Mouse (Mus musculus): ENCODE data around the gene Stk16. TPM values are rescaled to one million over a fixed set of nuclear protein-coding genes. Genes with fewer than 3 reads are reported as not detected.
A peak's percentile ranks its signal among the peaks of the same experiment; 100 is the strongest.

Stk16 gene
- polyA plus RNA-seq, 1 experiment = 193 TPM

- Histone ChIP-seq H3K36me3 (ENCODE audit: control insufficient read depth, insufficient read depth, low read length) (peaks cover 17% of the 10 kb centered on the region), H3K27me3 (ENCODE audit: control insufficient read depth, insufficient read depth, low read length) (no peaks in the 10 kb centered on the region), H3K27ac (ENCODE audit: insufficient read depth, low read depth, low read length) (peak within 1 kb of the TSS; percentile 91), H3K4me1 (ENCODE audit: control insufficient read depth, insufficient read depth, insufficient read length, low read length) (peaks cover 8% of the 10 kb centered on the region; the same call in 1 of the 2 replicates), H3K4me3 (ENCODE audit: low read depth, low read length) (peak within 1 kb of the TSS; percentile 99)
- TF ChIP-seq POLR2A (IDR thresholded peaks at IDR 0.05; ENCODE audit: low read depth, low read length) (peak; percentile 72), CTCF (IDR thresholded peaks at IDR 0.05; ENCODE audit: extremely low read depth, insufficient read length, insufficient replicate concordance, low read depth, low read length) (no peak)
- WGBS = under 1% methylated on average over 63 of the region's 64 CpGs
Measured at GRCm38 (mm10) chr1:75236117-75237050, 25.7 kb downstream of the Stk16 start, which contains the start of gene Dnajb2. Dnajb2 (plus strand) TSS chr1:75236406.

- TF ChIP-seq CTCF (IDR thresholded peaks at IDR 0.05; ENCODE audit: extremely low read depth, insufficient read length, insufficient replicate concordance, low read depth, low read length) (no peak), POLR2A (IDR thresholded peaks at IDR 0.05; ENCODE audit: low read depth, low read length) (no peak)
- Histone ChIP-seq H3K4me1 (ENCODE audit: control insufficient read depth, insufficient read depth, insufficient read length, low read length) (peaks cover 5% of the 10 kb centered on the region; the same call in 1 of the 2 replicates), H3K36me3 (ENCODE audit: control insufficient read depth, insufficient read depth, low read length) (peaks cover 25% of the 10 kb centered on the region), H3K27ac (ENCODE audit: insufficient read depth, low read depth, low read length) (no peak overlapping the region), H3K4me3 (ENCODE audit: low read depth, low read length) (no peak overlapping the region), H3K27me3 (ENCODE audit: control insufficient read depth, insufficient read depth, low read length) (no peaks in the 10 kb centered on the region)
- WGBS = 90% methylated on average over 10 of the region's 10 CpGs
Measured at GRCm38 (mm10) chr1:75239591-75239990, 29.0 kb downstream of the Stk16 start.

DNA sequence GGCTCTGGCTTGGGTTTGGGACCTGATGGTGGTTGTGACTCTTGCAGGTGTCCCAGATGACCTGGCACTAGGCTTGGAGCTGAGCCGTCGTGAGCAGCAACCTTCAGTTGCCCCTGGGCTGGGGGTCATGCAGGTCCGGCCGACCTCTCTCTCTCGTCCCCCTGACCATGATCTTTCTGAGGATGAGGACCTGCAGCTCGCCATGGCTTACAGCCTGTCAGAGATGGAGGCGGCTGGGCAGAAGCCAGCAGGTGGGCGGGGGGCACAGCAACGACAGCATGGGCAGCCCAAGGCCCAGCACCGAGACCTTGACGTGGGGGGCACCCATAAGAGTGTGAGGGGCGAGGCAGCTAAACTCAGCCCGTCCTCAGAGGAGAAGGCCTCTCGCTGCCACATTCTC is 32.8 kb downstream of the Stk16 start:
- Histone ChIP-seq H3K27me3 (ENCODE audit: control insufficient read depth, insufficient read depth, low read length) (no peaks in the 10 kb centered on the region), H3K4me1 (ENCODE audit: control insufficient read depth, insufficient read depth, insufficient read length, low read length) (0 out of 2 replicates have a peak, but pooled peaks cover 2% of the 10 kb centered on the region), H3K36me3 (ENCODE audit: control insufficient read depth, insufficient read depth, low read length) (peaks cover 25% of the 10 kb centered on the region), H3K4me3 (ENCODE audit: low read depth, low read length) (no peak overlapping the region), H3K27ac (ENCODE audit: insufficient read depth, low read depth, low read length) (no peak overlapping the region)
- TF ChIP-seq CTCF (IDR thresholded peaks at IDR 0.05; ENCODE audit: extremely low read depth, insufficient read length, insufficient replicate concordance, low read depth, low read length) = no peak
- 95% methylated on average over 14 of the region's 14 CpGs for WGBS

- no peak for TF ChIP-seq POLR2A (IDR thresholded peaks at IDR 0.05; ENCODE audit: low read depth, low read length)
- TF ChIP-seq CTCF (IDR thresholded peaks at IDR 0.05; ENCODE audit: extremely low read depth, insufficient read length, insufficient replicate concordance, low read depth, low read length) = no peak
- Histone ChIP-seq H3K27me3 (ENCODE audit: control insufficient read depth, insufficient read depth, low read length) (no peaks in the 10 kb centered on the region), H3K36me3 (ENCODE audit: control insufficient read depth, insufficient read depth, low read length) (peaks cover 25% of the 10 kb centered on the region), H3K4me1 (ENCODE audit: control insufficient read depth, insufficient read depth, insufficient read length, low read length) (0 out of 2 replicates have a peak, but pooled peaks cover 5% of the 10 kb centered on the region), H3K27ac (ENCODE audit: insufficient read depth, low read depth, low read length) (no peak overlapping the region), H3K4me3 (ENCODE audit: low read depth, low read length) (no peak overlapping the region)
- 93% methylated on average over 12 of the region's 12 CpGs for WGBS
Measured at GRCm38 (mm10) chr1:75244175-75244826, 33.7 kb downstream of the Stk16 start.

DNA sequence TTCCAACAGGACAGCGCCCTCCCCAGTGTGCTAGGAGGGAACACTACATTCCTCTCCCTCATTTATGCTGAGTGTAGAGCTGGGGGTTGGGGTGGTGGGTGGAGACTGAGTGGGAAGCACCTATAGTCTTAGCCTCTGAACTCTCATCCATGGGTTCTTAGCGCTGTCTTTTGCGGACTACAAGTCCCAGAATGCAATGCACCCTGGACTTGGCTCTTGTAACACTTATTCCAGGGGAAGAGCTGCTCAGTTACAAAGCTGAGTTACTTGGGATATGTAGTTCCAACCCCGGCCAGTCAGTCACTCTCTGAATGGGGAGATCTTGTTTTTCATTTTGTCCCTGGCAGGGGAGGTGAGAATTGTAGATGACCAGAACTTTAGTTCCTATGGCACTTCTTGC is 34.2 kb downstream of the Stk16 start:
- H3K27ac ChIP-seq (ENCODE audit: insufficient read depth, low read depth, low read length) = no peak overlapping the region
- TF ChIP-seq POLR2A (IDR thresholded peaks at IDR 0.05; ENCODE audit: low read depth, low read length) (no peak), CTCF (IDR thresholded peaks at IDR 0.05; ENCODE audit: extremely low read depth, insufficient read length, insufficient replicate concordance, low read depth, low read length) (no peak)
- 0 out of 2 replicates have a peak, but pooled peaks cover 5% of the 10 kb centered on the region for H3K4me1 ChIP-seq (ENCODE audit: control insufficient read depth, insufficient read depth, insufficient read length, low read length)
- WGBS = 39% methylated on average over 4 of the region's 4 CpGs
- H3K4me3 ChIP-seq (ENCODE audit: low read depth, low read length) = no peak overlapping the region
- peaks cover 19% of the 10 kb centered on the region for H3K36me3 ChIP-seq (ENCODE audit: control insufficient read depth, insufficient read depth, low read length)
- H3K27me3 ChIP-seq (ENCODE audit: control insufficient read depth, insufficient read depth, low read length) = no peaks in the 10 kb centered on the region

DNA sequence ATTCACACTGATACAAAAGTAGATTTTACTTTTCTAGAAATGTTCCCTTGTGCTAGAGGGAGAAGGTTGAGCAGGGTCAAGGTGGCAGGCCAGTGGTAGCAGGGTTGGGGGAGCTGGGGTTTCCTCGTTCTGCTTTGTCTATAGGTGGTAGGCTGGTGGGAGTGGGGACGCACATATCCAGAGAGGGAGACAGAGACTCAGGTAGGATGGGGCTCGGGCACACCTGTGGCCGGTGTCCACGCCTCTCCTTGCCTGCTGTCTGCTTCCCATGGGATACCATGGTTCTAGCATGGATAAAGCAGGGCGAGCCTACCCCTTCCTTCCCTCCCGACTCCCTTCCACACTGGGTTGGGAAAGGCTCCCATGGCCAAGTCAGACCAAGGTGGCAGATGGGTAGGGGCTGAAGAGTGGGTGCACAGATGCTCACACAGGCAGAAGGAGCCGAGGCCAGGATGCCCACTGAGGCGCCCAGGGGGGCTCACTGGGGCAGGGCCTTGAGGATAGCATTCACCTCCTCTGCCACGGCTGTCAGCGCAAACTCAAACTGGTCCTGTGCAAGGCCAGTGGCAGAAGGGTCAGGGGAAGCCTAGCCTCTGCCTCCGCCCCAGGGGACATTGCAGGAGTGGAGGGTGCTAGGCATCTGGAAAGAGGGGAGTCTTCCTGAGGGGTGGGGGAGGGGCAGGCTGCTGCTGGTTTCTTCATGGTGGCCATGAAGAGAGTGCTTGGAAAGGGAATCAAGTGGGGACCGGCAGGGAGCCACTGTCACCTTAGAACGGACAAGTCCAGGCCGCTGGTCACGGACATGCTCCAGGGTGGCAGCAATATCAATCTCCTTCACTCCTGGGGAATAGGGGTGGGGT is 36.7 kb downstream of the Stk16 start:
- Histone ChIP-seq H3K4me1 (ENCODE audit: control insufficient read depth, insufficient read depth, insufficient read length, low read length) (peaks cover 10% of the 10 kb centered on the region), H3K4me3 (ENCODE audit: low read depth, low read length) (no peak overlapping the region), H3K27me3 (ENCODE audit: control insufficient read depth, insufficient read depth, low read length) (no peaks in the 10 kb centered on the region), H3K27ac (ENCODE audit: insufficient read depth, low read depth, low read length) (no peak overlapping the region), H3K36me3 (ENCODE audit: control insufficient read depth, insufficient read depth, low read length) (peaks cover 6% of the 10 kb centered on the region; the same call in 1 of the 2 replicates)
- no peak for TF ChIP-seq CTCF (IDR thresholded peaks at IDR 0.05; ENCODE audit: extremely low read depth, insufficient read length, insufficient replicate concordance, low read depth, low read length)
- TF ChIP-seq POLR2A (IDR thresholded peaks at IDR 0.05; ENCODE audit: low read depth, low read length) = no peak
- 86% methylated on average over 16 of the region's 16 CpGs for WGBS
